In the genomic region with DNA sequence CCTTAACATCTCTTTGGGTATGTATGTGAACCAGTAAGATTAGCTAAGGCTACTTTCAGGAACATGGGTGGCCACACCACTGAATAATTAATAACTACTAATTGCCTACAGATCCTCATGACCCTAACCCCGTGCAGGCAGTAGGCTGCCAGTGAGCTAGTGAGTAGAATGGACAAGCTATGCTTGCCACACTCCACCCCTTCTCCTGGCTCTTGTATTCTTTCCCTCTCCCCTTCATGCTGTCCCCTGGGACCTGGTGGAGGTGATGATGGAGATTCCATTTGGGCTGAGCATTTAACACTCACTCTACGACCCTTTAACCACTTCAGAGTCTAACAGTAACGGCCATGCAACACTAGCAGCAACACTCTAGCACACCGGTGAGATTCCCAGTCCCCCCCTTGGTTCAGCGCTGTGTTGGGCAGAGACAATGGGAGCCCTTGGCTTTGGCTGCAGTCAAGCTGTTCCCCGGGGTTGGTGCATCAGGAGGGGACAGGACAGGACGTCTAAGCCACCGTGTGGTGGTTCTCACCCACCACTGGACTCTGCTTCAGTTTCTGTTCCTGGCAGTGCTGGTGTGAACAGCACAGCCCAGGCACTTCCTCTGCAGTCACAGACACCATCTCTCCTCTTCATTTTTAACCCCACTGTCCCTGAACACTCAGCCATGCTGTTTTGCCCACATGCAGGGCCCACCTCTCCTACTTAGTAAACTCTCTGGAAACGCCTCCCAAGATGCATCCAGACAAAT, we compare ENCODE assay signal across 18 mouse cellular contexts. TPM values are rescaled to one million over a fixed set of nuclear protein-coding genes. Genes with fewer than 3 reads are reported as not detected.
DNase-seq lines count a peak whose midpoint lies in the region; ATAC-seq and TF ChIP-seq lines count a peak whose summit lies in the region.
"Had no signal": no experiment of that assay in that cellular context is flagged by ENCODE, and none has a peak within 500 bp of the region (broad histone marks: within the 10 kb centered on the region; RNA-seq: fewer than 3 reads in every experiment).

No protein-coding gene starts in this region.

- H3K4me2 ChIP-seq in forebrain, embryonic 15.5 days (replicated peaks) = no peak overlapping the region
- peak overlapping the region; percentile 13; the same call in 1 of the 2 replicates for H3K4me2 ChIP-seq in hindbrain, postnatal 0 days (ENCODE audit: low read depth, low read length)
- H3K4me2 ChIP-seq in liver, embryonic 12.5 days = no peak overlapping the region
- H3K4me2 ChIP-seq: embryonic facial prominence, embryonic 15.5 days had no signal

- no peak for TF ChIP-seq CTCF in hindbrain, postnatal 0 days (IDR thresholded peaks at IDR 0.05; ENCODE audit: low read depth)

- peak; percentile 73 for ATAC-seq in common myeloid progenitor, adult 5-6 weeks (replicated peaks; ENCODE audit: low read depth, poor library complexity, severe bottlenecking)
- ATAC-seq in forebrain, embryonic 15.5 days (replicated peaks) = peak; percentile 63
- ATAC-seq in hindbrain, postnatal 0 days = peak; percentile 30; the same call in 1 of the 2 replicates
- no peak for ATAC-seq in liver, embryonic 12.5 days
- ATAC-seq: activated CD4-positive, CD25-positive, alpha-beta regulatory T cell, adult 4 months had no signal

- no peaks in the 10 kb centered on the region for H3K27me3 ChIP-seq in forebrain, embryonic 15.5 days
- H3K27me3 ChIP-seq in hindbrain, postnatal 0 days (ENCODE audit: insufficient read depth, low read length) = no peaks in the 10 kb centered on the region
- H3K27me3 ChIP-seq in liver, embryonic 12.5 days (replicated peaks) = peaks cover 66% of the 10 kb centered on the region
- H3K27me3 ChIP-seq: embryonic facial prominence, embryonic 15.5 days had no signal

- no peaks in the 10 kb centered on the region for H3K36me3 ChIP-seq in forebrain, embryonic 15.5 days
- H3K36me3 ChIP-seq in hindbrain, postnatal 0 days (ENCODE audit: insufficient read depth, low read length) = no peaks in the 10 kb centered on the region
- H3K36me3 ChIP-seq in liver, embryonic 12.5 days = no peaks in the 10 kb centered on the region
- H3K36me3 ChIP-seq: embryonic facial prominence, embryonic 15.5 days; G1E had no signal

- H3K4me1 ChIP-seq in forebrain, embryonic 15.5 days = peaks cover 23% of the 10 kb centered on the region
- peaks cover 15% of the 10 kb centered on the region; the same call in 1 of the 2 replicates for H3K4me1 ChIP-seq in hindbrain, postnatal 0 days (ENCODE audit: insufficient read depth, low read length)
- no peaks in the 10 kb centered on the region for H3K4me1 ChIP-seq in liver, embryonic 12.5 days
- H3K4me1 ChIP-seq: embryonic facial prominence, embryonic 15.5 days; megakaryocyte, embryonic 14.5 days had no signal

- no peaks in the 10 kb centered on the region for H3K9me3 ChIP-seq in forebrain, embryonic 15.5 days
- H3K9me3 ChIP-seq in hindbrain, postnatal 0 days (ENCODE audit: low read length) = no peaks in the 10 kb centered on the region
- no peaks in the 10 kb centered on the region for H3K9me3 ChIP-seq in liver, embryonic 12.5 days (replicated peaks)
- H3K9me3 ChIP-seq: embryonic facial prominence, embryonic 15.5 days; G1E; megakaryocyte, embryonic 14.5 days had no signal

- no peak for DNase-seq in hindbrain, postnatal 0 days (ENCODE audit: low spot score)
- peak; percentile 32 for DNase-seq in neural tube, embryonic 10.5 days (ENCODE audit: extremely low spot score, low spot score)
- no peak for DNase-seq in lung, adult 18-20 months
- no peak for DNase-seq in urinary bladder, adult 2 months (ENCODE audit: low spot score)
- no peak for DNase-seq in testis, postnatal 14 days (ENCODE audit: low spot score)
- DNase-seq: B cell, adult 2 months; cerebellum, adult 9-10 months; kidney, adult 8-10 months had no signal

- no peak overlapping the region for H3K9ac ChIP-seq in forebrain, embryonic 15.5 days (replicated peaks)
- no peak overlapping the region for H3K9ac ChIP-seq in hindbrain, postnatal 0 days (replicated peaks; ENCODE audit: low read length)
- H3K9ac ChIP-seq in liver, embryonic 12.5 days = no peak overlapping the region
- H3K9ac ChIP-seq: embryonic facial prominence, embryonic 15.5 days had no signal

- H3K4me3 ChIP-seq in forebrain, embryonic 15.5 days = no peak overlapping the region
- no peak overlapping the region for H3K4me3 ChIP-seq in hindbrain, postnatal 0 days (ENCODE audit: low read length)
- H3K4me3 ChIP-seq in liver, embryonic 12.5 days = no peak overlapping the region
- H3K4me3 ChIP-seq: embryonic facial prominence, embryonic 15.5 days; megakaryocyte, embryonic 14.5 days had no signal

- WGBS in forebrain, embryonic 15.5 days = 30% methylated on average over 9 of the region's 9 CpGs
- 19% methylated on average over 9 of the region's 9 CpGs for whole genome bisulfite sequencing in hindbrain, postnatal 0 days
- WGBS in liver, embryonic 12.5 days (ENCODE audit: insufficient replicate concordance) = 33% methylated on average over 9 of the region's 9 CpGs

- H3K27ac ChIP-seq in forebrain, embryonic 15.5 days (replicated peaks) = peak overlapping the region; percentile 73
- peak overlapping the region; percentile 15; the same call in 1 of the 2 replicates for H3K27ac ChIP-seq in hindbrain, postnatal 0 days
- H3K27ac ChIP-seq in liver, embryonic 12.5 days = no peak overlapping the region
- H3K27ac ChIP-seq: embryonic facial prominence, embryonic 15.5 days had no signal

RNA-seq across cellular contexts. Expression of a gene that starts 2.8 kb away (rescaled TPM):
- not detected in 2 replicates for total RNA-seq in common myeloid progenitor, adult 5-6 weeks (2017)
- polyA plus RNA-seq in forebrain, embryonic 15.5 days (2015; fragmentation: Nextera tagmentation; extraction: Ambion mirVana) = 18.7 and 20.4 TPM in 2 replicates
- 4.5 and 8.1 TPM in 2 replicates for total RNA-seq in hindbrain, postnatal 0 days (2014; rRNA removed)
- 9.6 and 12.2 TPM in 2 replicates for polyA plus RNA-seq in hindbrain, postnatal 0 days (2015; fragmentation: Nextera tagmentation; extraction: Ambion mirVana)
- polyA plus RNA-seq in liver, embryonic 12.5 days (2016; fragmentation: Nextera tagmentation; extraction: Ambion mirVana) = not detected in 2 replicates
- polyA plus RNA-seq in urinary bladder, adult 2 months (2012; rRNA removed) = not detected in 2 replicates
- total RNA-seq: G1E; gastrocnemius, adult 18-20 months had no signal
- polyA plus RNA-seq: activated CD4-positive, CD25-positive, alpha-beta regulatory T cell, adult 4 months; G1E; heart, embryonic 14.5 days; liver, embryonic 16.5 days had no signal

Comparison
In these comparisons a context has a peak if more than half of its experiments do, and no peak if none do; other contexts are left out.
1. RNA of a gene that starts 2.8 kb away (polyA plus RNA-seq): 18.7 to 20.4 TPM in forebrain, embryonic 15.5 days and 9.6 to 12.2 TPM in hindbrain, postnatal 0 days; not detected in liver, embryonic 12.5 days and not detected in urinary bladder, adult 2 months; every median in the first group is over 10 times any median in the second.